Mouse (Mus musculus) intestine, embryonic 15.5 days (tissue): ENCODE measurements around the gene Ahrr. TPM values are rescaled to one million over a fixed set of nuclear protein-coding genes. Genes with fewer than 3 reads are reported as not detected.

Experiments
- ATAC-seq: fragments of 200-750 bp; cut with Nextera tagmentation; 2 replicates; pipeline ENCODE4 v1.8.0; 2017; ENCODE audit warnings: moderate TSS enrichment, moderate library complexity
- H3K27ac ChIP-seq: fragments of 300-500 bp; sonication (generic); 2 replicates; pipeline ENCODE4 v1.5.1; 2015; ENCODE audit warnings: mild to moderate bottlenecking, inconsistent platforms
- H3K27me3 ChIP-seq: fragments of 300-500 bp; sonication (generic); replicated peaks from 2 replicates; pipeline ENCODE4 v1.6.1; 2015; ENCODE audit warnings: inconsistent platforms
- H3K36me3 ChIP-seq: fragments of 300-500 bp; sonication (generic); 2 replicates; pipeline ENCODE4 v1.6.1; 2015; ENCODE audit warnings: inconsistent platforms
- H3K4me1 ChIP-seq: fragments of 300-500 bp; sonication (generic); replicated peaks from 2 replicates; pipeline ENCODE4 v1.6.1; 2015; ENCODE audit warnings: inconsistent platforms
- H3K4me2 ChIP-seq: fragments of 300-500 bp; sonication (generic); replicated peaks from 2 replicates; pipeline ENCODE4 v1.6.1; 2015; ENCODE audit warnings: mild to moderate bottlenecking, inconsistent platforms
- H3K4me3 ChIP-seq: fragments of 300-500 bp; sonication (generic); replicated peaks from 2 replicates; pipeline ENCODE4 v1.5.1; 2015; ENCODE audit warnings: inconsistent platforms
- H3K9ac ChIP-seq: fragments of 300-500 bp; sonication (generic); 2 replicates; pipeline ENCODE4 v1.6.1; 2015; ENCODE audit warnings: inconsistent platforms
- H3K9me3 ChIP-seq: fragments of 300-500 bp; sonication (generic); 2 replicates; pipeline ENCODE4 v1.6.1; 2016; ENCODE audit warnings: inconsistent platforms
- WGBS: fragments of 180-500 bp; shearing (Covaris S2); methylation state at CpG from one replicate; pipeline ENCODE4 v1.1.7; 2015; 5-methylcytosine and 5-hydroxymethylcytosine counted together
- polyA plus RNA-seq: library from polyadenylated mRNA; unstranded; fragments of >200 nt; fragmentation: Nextera tagmentation; extraction: Ambion mirVana; gene quantifications from 2 replicates; pipeline ENCODE4 v1.2.1, GENCODE M21; 2015

Gene Ahrr
- polyA plus RNA-seq = 0.25 and 0.28 TPM in 2 replicates

DNA sequence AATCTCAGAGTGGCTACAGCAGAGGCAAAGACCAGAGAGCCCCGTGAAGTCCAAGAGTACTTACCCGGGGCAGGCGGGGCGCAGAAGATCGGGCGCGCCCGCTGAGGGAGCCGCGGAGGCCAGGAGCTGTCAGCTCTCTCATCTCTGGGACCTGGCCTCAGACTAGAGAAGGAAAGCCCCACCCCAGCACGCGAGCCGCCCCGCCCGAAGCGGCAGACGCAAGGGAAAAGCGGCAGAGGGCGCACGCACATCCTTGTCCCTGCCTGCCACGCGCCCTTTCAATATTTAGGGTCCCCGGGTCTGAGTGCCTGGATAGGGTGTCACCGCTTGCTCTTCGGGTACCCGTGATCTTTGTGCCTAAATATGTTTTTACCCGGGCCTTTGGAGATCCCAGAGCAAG lies at the start of gene Ahrr:
Gene Ahrr, minus strand, starts transcription at position 165 of the 400 bp plus-strand sequence.
- no peak within 1 kb of the TSS for H3K9ac ChIP-seq
- under 1% methylated on average over 27 of the region's 27 CpGs for WGBS
- peaks cover 5% of the 10 kb centered on the region; the same call in 1 of the 2 replicates for H3K27me3 ChIP-seq
- no peaks in the 10 kb centered on the region for H3K36me3 ChIP-seq
- peak within 1 kb of the TSS; percentile 23 for H3K4me3 ChIP-seq
- no peaks in the 10 kb centered on the region for H3K9me3 ChIP-seq
- ATAC-seq = peak; percentile 91
- H3K4me1 ChIP-seq = 0 out of 2 replicates have a peak, but pooled peaks cover 2% of the 10 kb centered on the region
- no peak within 1 kb of the TSS for H3K27ac ChIP-seq
- H3K4me2 ChIP-seq = peak within 1 kb of the TSS; percentile 50

DNA sequence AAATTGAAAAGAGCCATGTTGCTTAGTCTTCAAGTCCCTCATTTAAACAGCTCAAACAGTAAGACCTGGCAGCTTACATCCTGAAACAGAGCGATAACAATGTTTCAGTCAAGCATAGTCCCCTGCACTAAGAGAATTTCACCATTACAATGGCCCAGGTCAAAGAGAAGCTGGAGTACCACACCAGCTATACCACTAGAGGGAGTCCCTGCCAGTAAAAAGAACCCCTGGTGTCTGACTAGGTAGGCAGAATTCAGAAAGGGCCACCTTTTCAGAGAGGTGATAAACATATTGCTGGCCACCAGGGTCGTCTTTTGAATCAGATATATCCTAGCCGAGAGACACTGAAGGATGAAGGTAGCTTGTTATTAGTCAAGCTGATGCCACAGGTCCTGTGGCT lies 48.9 kb upstream of the Ahrr start:
- peaks cover 36% of the 10 kb centered on the region for H3K36me3 ChIP-seq

GRCm38 (mm10) chr13:74329321-74329720 lies 37.2 kb upstream of the Ahrr start:
- peaks cover 45% of the 10 kb centered on the region for H3K36me3 ChIP-seq
- no peaks in the 10 kb centered on the region for H3K27me3 ChIP-seq
- H3K9ac ChIP-seq = no peak overlapping the region
- H3K9me3 ChIP-seq = no peaks in the 10 kb centered on the region
- no peak overlapping the region for H3K4me2 ChIP-seq
- H3K4me1 ChIP-seq = no peaks in the 10 kb centered on the region
- no peak overlapping the region for H3K27ac ChIP-seq
- ATAC-seq = no peak
- no peak overlapping the region for H3K4me3 ChIP-seq

More for the DNA sequence above, 48.9 kb upstream of the Ahrr start:
- ATAC-seq = peak; percentile 65; the same call in 1 of the 2 replicates
- 42% methylated on average over 3 of the region's 3 CpGs for WGBS
- H3K9me3 ChIP-seq = no peaks in the 10 kb centered on the region
- no peak overlapping the region for H3K27ac ChIP-seq
- H3K27me3 ChIP-seq = no peaks in the 10 kb centered on the region
- no peak overlapping the region for H3K4me3 ChIP-seq
- no peak overlapping the region for H3K4me2 ChIP-seq
- H3K4me1 ChIP-seq = no peaks in the 10 kb centered on the region
- H3K9ac ChIP-seq = no peak overlapping the region

- 0 out of 2 replicates have a peak, but pooled peaks cover 12% of the 10 kb centered on the region for H3K36me3 ChIP-seq
- H3K27ac ChIP-seq = peak within 1 kb of the TSS; percentile 66
- H3K4me1 ChIP-seq = no peaks in the 10 kb centered on the region
- no peaks in the 10 kb centered on the region for H3K9me3 ChIP-seq
- peak within 1 kb of the TSS; percentile 67 for H3K4me2 ChIP-seq
- no peaks in the 10 kb centered on the region for H3K27me3 ChIP-seq
- WGBS = under 1% methylated on average over 36 of the region's 36 CpGs
- peak within 1 kb of the TSS; percentile 84 for H3K9ac ChIP-seq
- peak within 1 kb of the TSS; percentile 78 for H3K4me3 ChIP-seq
- ATAC-seq = peak; percentile 99
These were observed 25.2 kb upstream of the Ahrr start, which contains the start of gene Pdcd6 for GRCm38 (mm10) chr13:74317170-74317849. Pdcd6 (minus strand) TSS chr13:74317580.

DNA sequence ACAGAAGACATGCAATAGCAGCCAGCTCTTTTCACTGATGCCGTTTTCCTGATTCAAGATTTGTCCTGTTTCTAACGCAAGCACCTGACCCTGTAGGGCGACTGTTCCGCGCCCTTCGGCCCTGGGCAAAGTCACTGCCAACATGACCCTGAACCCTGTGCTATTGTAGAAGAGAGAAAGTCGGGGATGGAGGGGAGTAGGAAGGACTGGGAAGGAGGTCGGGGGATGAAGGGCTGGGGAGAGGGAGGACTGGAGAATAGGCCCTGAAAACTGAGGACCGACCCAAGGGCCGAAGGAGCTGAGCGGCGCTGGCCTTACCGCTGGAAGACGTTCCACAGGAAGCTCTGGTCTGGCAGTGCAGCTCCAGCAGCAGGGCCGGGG lies 24.6 kb upstream of the Ahrr start:
- H3K27me3 ChIP-seq = no peaks in the 10 kb centered on the region
- H3K4me3 ChIP-seq = peak overlapping the region; percentile 78
- no peaks in the 10 kb centered on the region for H3K4me1 ChIP-seq
- WGBS = 3% methylated on average over 15 of the region's 15 CpGs
- peak; percentile 67; the same call in 1 of the 2 replicates for ATAC-seq
- H3K9me3 ChIP-seq = no peaks in the 10 kb centered on the region
- 0 out of 2 replicates have a peak, but pooled peaks cover 8% of the 10 kb centered on the region for H3K36me3 ChIP-seq
- peak overlapping the region; percentile 84 for H3K9ac ChIP-seq
- peak overlapping the region; percentile 67 for H3K4me2 ChIP-seq
- peak overlapping the region; percentile 66 for H3K27ac ChIP-seq

DNA sequence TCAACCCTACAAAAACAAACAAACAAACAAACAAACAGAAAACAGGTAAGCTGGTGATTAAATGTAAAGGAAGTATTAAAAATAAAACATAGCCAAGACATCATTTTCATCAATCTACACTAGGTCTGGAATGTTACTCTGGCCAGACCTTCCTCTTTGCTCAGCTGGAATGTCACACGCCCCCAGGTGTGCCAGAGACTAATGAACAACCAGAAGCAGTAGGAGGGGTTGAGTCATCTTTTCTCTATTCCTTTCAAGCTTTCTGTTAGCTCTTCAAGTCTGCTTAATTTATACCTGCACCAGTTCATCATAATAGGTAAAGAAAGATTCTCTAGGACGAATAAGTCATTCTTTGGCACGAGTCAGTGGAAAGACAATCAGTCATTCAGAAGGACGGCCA lies 24.3 kb upstream of the Ahrr start:
- Histone ChIP-seq H3K9me3 (no peaks in the 10 kb centered on the region), H3K27me3 (no peaks in the 10 kb centered on the region), H3K4me1 (no peaks in the 10 kb centered on the region), H3K4me3 (peak overlapping the region; percentile 78), H3K9ac (peak overlapping the region; percentile 84), H3K4me2 (peak overlapping the region; percentile 67), H3K27ac (no peak overlapping the region), H3K36me3 (peaks cover 10% of the 10 kb centered on the region; the same call in 1 of the 2 replicates)
- WGBS = 23% methylated on average over 4 of the region's 4 CpGs
- no peak for ATAC-seq

DNA sequence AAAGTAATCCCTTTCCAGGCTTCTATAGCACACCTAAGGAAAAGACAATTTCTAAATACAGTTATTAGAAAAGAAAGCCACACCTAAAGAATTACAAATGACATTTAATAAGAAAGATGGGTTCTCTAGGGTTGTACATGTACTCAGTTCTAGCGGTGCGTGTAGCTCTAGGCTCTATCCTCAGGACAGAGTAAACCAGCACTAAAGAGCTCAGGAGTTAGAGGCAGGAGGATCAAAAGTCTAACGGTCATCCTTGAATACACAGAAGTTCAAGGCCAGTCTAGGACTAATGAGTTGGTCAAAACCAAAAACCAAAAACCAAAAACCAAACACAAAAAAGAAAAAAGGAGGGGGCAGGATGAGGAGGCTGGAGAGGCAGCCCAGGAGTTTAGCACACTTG lies 22.5 kb upstream of the Ahrr start:
- Histone ChIP-seq H3K9ac (no peak overlapping the region), H3K9me3 (no peaks in the 10 kb centered on the region), H3K27ac (no peak overlapping the region), H3K4me3 (no peak overlapping the region), H3K4me1 (no peaks in the 10 kb centered on the region), H3K27me3 (no peaks in the 10 kb centered on the region), H3K4me2 (no peak overlapping the region), H3K36me3 (peaks cover 10% of the 10 kb centered on the region; the same call in 1 of the 2 replicates)
- ATAC-seq = no peak
- 96% methylated on average over 3 of the region's 3 CpGs for WGBS

- Histone ChIP-seq H3K27ac (no peak overlapping the region), H3K4me1 (no peaks in the 10 kb centered on the region), H3K4me2 (no peak overlapping the region), H3K9ac (no peak overlapping the region), H3K4me3 (no peak overlapping the region), H3K27me3 (no peaks in the 10 kb centered on the region), H3K9me3 (no peaks in the 10 kb centered on the region), H3K36me3 (peaks cover 21% of the 10 kb centered on the region)
- no peak for ATAC-seq
- 94% methylated on average over 1 of the region's 1 CpGs for WGBS
These were observed 13.6 kb upstream of the Ahrr start for GRCm38 (mm10) chr13:74305780-74306179.

GRCm38 (mm10) chr13:74305380-74305779 lies 13.2 kb upstream of the Ahrr start:
- H3K27ac ChIP-seq = no peak overlapping the region
- H3K4me1 ChIP-seq = no peaks in the 10 kb centered on the region
- ATAC-seq = no peak
- H3K27me3 ChIP-seq = no peaks in the 10 kb centered on the region
- no peak overlapping the region for H3K4me2 ChIP-seq
- no peaks in the 10 kb centered on the region for H3K9me3 ChIP-seq
- H3K4me3 ChIP-seq = no peak overlapping the region
- 93% methylated on average over 6 of the region's 6 CpGs for WGBS
- no peak overlapping the region for H3K9ac ChIP-seq
- peaks cover 17% of the 10 kb centered on the region for H3K36me3 ChIP-seq

GRCm38 (mm10) chr13:74302050-74303037 lies 10.2 kb upstream of the Ahrr start:
- no peak overlapping the region for H3K27ac ChIP-seq
- H3K9ac ChIP-seq = no peak overlapping the region
- H3K36me3 ChIP-seq = peaks cover 16% of the 10 kb centered on the region
- ATAC-seq = peak; percentile 61
- no peak overlapping the region for H3K4me3 ChIP-seq
- 79% methylated on average over 10 of the region's 10 CpGs for WGBS
- H3K4me2 ChIP-seq = no peak overlapping the region
- H3K9me3 ChIP-seq = no peaks in the 10 kb centered on the region
- H3K27me3 ChIP-seq = no peaks in the 10 kb centered on the region
- H3K4me1 ChIP-seq = no peaks in the 10 kb centered on the region

- Histone ChIP-seq H3K4me2 (0 out of 2 replicates have a peak overlapping the region, but pooled peaks have one; percentile 9), H3K9me3 (no peaks in the 10 kb centered on the region), H3K27ac (no peak overlapping the region), H3K4me1 (no peaks in the 10 kb centered on the region), H3K9ac (no peak overlapping the region), H3K4me3 (no peak overlapping the region), H3K27me3 (no peaks in the 10 kb centered on the region), H3K36me3 (peaks cover 14% of the 10 kb centered on the region)
- ATAC-seq = peak; percentile 91
- 58% methylated on average over 6 of the region's 6 CpGs for WGBS
These were observed 9.5 kb upstream of the Ahrr start for GRCm38 (mm10) chr13:74301607-74301984.
